Mouse (Mus musculus): Measurements from ENCODE around the gene Aif1l.

The Aif1l gene

DNA sequence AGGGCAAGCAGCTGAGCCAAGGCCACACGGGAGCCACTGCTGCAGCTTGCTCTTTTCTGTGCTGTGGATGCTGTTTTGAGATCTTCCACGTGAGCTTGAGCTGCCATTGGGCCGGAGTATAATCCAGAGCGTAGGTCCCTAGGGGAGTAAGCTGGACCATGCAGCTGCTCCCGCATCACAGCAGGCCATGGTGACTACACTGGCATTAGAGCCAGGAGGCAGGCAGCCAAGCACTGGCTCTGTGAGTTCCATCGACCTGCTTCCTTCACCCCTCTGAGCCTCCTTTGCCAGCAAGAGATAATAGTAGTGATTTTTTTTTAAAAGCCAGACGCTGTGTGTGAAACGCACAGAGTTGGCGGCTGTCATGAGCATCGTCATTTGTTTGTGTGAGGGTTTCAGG lies 2.3 kb downstream of the Aif1l start:
- DNase-seq (ENCODE audit: low spot score in 2 of 2): no peak

GRCm38 (mm10) chr2:31952725-31953124 lies 2.8 kb downstream of the Aif1l start:
- DNase-seq (ENCODE audit: low spot score in 2 of 2): no peak

DNA sequence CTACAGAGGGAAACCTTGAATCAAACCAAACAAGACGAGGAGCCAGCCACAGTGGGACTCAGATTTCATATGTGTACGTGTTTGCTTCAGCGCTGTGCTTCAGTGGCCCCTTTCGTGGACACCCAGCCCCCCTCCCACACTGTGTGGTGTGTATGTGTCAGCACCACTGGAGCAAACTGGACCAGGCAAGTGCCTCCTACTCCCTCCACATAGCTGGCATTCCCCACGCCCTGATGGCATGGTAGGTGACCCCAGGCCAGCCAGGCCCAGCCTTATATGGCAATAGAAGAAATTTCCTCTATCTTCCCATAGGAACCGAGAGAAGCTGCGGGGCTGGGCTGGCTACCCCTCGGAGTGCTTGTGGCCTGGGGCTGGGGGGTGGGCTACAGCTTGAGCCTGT lies 3.7 kb downstream of the Aif1l start:
- DNase-seq (ENCODE audit: low spot score in 2 of 2): no peak

DNA sequence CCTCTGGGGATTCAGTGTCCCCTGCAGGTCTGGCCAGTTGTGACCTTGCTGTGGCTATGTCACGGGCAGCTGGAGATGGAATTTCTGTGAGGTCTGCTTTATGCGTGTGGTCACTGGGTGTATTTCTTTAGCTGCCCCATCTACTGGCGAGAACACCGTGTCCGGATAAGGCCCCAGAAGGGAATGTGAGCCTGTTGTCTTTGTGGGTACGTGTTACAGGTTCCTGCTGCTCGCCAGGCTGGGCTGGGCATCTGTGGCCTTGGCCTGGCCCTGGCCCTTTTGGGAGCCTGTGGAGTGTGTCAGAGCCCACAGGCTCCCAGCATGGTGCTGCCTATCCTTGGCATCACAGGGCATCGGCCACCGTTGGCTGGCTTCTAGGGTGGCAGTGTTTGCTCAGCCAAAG lies 4.8 kb downstream of the Aif1l start:
- DNase-seq (ENCODE audit: low spot score in 2 of 2): no peak

DNA sequence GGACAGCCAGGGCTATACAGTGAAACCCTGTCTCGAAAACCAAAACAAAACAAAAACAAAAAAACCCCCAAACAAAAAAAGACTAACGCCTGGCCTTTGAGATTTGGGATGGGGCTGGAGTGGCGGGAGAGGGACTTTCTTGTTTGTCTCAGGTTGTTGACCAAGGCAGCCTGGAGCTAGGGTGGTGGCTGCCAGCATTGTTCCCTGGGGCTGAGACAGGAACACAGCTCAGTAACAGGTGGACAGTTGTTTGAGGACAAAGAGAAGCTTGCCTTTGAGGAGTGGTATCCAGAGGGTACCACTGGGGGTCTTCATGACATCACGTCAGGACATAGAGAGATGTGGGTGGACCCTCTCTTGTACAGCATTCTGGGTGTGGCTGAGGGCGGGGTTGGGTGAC lies 5.7 kb downstream of the Aif1l start:
- DNase-seq (ENCODE audit: low spot score in 2 of 2): no peak

DNA sequence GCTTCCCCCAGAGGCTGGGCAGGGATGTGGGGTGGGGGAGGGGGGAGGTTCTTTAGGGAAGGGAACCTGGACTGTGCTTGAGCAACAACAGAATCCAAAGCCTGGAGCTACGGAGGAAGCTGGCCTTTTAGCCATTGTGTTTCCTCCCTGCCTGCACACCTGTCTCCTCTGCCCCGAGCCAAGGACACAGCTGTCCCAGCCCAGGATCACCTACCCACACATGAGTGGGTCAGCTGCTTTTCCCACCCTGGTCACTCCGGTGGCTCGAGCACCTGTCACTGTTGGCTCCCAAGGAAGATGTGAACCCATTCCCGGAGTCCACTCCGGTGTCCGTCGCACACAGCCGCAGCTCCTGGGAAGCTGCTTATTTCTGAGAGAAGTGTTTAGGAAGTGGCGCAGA lies 7.3 kb downstream of the Aif1l start:
- DNase-seq (ENCODE audit: low spot score in 2 of 2): no peak

DNA sequence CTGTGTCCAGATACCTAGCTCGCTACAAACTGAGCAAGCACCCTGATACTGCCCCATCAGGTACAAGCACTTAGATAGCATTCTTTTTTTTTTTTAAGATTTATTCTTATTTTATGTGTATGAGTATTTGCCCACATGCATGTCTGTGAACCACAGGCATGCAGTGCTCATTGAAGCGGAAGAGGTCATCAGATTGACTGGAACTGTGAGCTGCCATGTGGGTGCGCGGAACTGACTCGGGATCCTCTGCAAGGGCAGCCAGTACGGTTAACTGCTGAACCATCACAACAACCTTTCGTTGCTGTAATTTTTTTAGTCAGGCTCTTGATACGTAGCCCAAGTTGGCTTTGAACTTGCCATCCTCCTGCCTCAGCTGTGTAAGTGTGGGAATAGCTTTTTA lies 11.0 kb downstream of the Aif1l start:
- no peak for DNase-seq (ENCODE audit: low spot score in 2 of 2)

GRCm38 (mm10) chr2:31961791-31962222 lies 11.9 kb downstream of the Aif1l start:
- no peak for DNase-seq (ENCODE audit: low spot score in 2 of 2)

GRCm38 (mm10) chr2:31962501-31963224 lies 12.7 kb downstream of the Aif1l start:
- DNase-seq (ENCODE audit: low spot score in 2 of 2): peak; percentile 38 to 69

GRCm38 (mm10) chr2:31963491-31963890 lies 13.6 kb downstream of the Aif1l start:
- DNase-seq (ENCODE audit: low spot score in 2 of 2): no peak

DNA sequence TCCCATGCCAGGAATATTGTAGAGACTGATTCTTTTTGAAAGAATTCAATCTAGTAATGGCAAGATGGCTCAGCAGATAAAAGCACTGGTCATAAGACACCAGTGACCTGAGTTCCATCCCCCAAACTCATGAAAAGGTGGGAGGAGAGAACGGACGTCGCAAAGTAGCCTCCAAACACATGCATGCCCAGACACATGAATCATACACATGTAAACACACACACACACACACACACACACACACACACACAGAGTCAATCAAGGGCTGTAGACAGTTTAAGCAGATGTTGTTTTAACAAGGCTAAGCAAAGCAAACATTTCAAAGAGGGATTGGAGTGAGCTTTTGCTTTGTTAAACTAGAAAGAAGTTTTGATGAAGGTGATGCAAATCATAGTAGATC lies 14.3 kb downstream of the Aif1l start:
- no peak for DNase-seq (ENCODE audit: low spot score in 2 of 2)

GRCm38 (mm10) chr2:31965110-31965509 lies 15.2 kb downstream of the Aif1l start:
- no peak for DNase-seq (ENCODE audit: low spot score in 2 of 2)

GRCm38 (mm10) chr2:31966801-31967200 lies 16.9 kb downstream of the Aif1l start:
- DNase-seq (ENCODE audit: low spot score in 2 of 2): no peak

DNA sequence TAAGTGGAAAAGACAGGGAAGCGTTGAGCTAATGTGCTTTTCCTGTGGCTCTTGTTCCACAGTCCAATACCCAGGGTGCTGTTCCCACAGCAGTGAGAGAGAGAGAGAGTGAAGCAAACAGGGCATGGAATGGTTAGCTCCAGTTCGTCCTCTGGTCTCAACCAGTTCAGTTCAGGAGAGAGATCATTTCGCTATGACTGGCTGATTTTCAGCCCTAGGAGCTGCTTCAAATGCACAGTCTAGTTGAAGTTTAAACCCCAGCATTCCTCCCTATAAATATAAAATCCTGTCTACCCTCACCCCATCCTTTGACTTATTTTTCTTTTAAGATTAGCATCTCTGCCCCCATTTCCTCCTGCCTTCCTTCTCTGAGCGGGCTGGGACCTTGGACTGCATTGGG lies 22.6 kb downstream of the Aif1l start:
- no peak for DNase-seq (ENCODE audit: low spot score in 2 of 2)

GRCm38 (mm10) chr2:31974141-31974808 lies 24.3 kb downstream of the Aif1l start, which contains the start of gene Nup214:
Nup214 (plus strand) TSS chr2:31974436.
- DNase-seq (ENCODE audit: low spot score in 2 of 2): peak; percentile 97 to 99

- no peak for DNase-seq (ENCODE audit: low spot score in 2 of 2)
Measured at GRCm38 (mm10) chr2:31974809-31975371, 25.0 kb downstream of the Aif1l start.

- no peak for DNase-seq (ENCODE audit: low spot score in 2 of 2)
Measured at GRCm38 (mm10) chr2:31987774-31988173, 37.8 kb downstream of the Aif1l start.

- no peak for DNase-seq (ENCODE audit: low spot score in 2 of 2)
Measured at GRCm38 (mm10) chr2:31990961-31991360, 41.0 kb downstream of the Aif1l start.

GRCm38 (mm10) chr2:31994896-31995295 lies 45.0 kb downstream of the Aif1l start:
- DNase-seq (ENCODE audit: low spot score in 2 of 2): no peak

DNA sequence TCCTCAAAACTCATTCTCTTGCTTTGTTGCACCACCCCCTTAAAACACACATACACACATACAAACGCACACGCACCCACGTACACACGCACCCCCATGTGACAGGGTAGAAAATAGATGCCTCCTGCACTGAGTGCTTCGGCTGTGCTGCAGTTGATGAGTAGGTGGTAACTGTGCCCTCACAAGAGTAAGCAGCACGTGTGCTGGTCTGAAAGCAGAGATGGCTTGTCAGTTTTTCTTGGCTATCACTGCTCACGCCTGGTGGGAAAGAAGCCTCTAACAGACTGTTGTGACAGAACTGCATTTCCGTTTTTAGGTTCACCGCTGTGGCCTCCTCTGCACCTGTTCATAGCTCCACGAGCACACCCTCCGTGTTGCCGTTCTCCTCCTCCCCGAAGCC lies 46.1 kb downstream of the Aif1l start:
- DNase-seq (ENCODE audit: low spot score in 2 of 2): peak; percentile 27 to 58

GRCm38 (mm10) chr2:31997539-31997938 lies 47.6 kb downstream of the Aif1l start:
- no peak for DNase-seq (ENCODE audit: low spot score in 2 of 2)

GRCm38 (mm10) chr2:31998443-31998842 lies 48.5 kb downstream of the Aif1l start:
- no peak for DNase-seq (ENCODE audit: low spot score in 2 of 2)

DNA sequence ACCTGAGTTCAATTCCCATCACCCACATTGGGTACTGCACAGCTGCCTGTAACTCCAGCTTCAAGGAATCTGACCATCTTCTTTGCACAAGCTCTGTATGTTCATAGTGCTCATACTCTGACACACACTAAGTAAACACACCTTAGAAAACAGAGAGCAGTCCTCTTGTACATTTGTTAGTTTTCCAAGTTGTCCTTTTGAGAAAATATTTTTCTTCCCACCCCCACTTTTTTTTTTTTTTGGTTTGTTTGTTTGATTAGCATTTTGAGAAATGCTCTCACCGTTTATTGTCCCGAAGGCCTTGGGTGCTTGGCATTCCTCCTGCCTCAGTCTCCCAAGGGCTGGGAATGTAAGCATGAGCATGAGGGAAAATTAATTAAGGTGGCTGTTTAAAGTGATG lies 58.4 kb downstream of the Aif1l start:
- DNase-seq (ENCODE audit: low spot score in 2 of 2): no peak

Measured in frontal cortex, postnatal 14 days (tissue).